Mouse (Mus musculus) forebrain, embryonic 12.5 days (tissue): ENCODE measurements at regions not wholly inside any gene's neighbourhood (a gene's known extent, or its start where the extent isn't known, plus 50 kb on each side); places are given as distances from the start of the nearest gene placed in this dataset.

Experiments
- ATAC-seq: fragments of 200-750 bp; cut with Nextera tagmentation; 2 replicates; pipeline ENCODE4 v1.8.0; 2017; ENCODE audit warnings: moderate TSS enrichment; ENCODE audit not compliant: low FRiP score
- H3K27ac ChIP-seq: fragments of 300-500 bp; sonication (generic); 2 replicates; pipeline ENCODE4 v1.5.1; 2016; ENCODE audit warnings: mild to moderate bottlenecking
- H3K27me3 ChIP-seq: fragments of 300-500 bp; sonication (generic); 2 replicates; pipeline ENCODE4 v1.6.1; 2016; ENCODE audit warnings: mild to moderate bottlenecking
- H3K36me3 ChIP-seq: fragments of 300-500 bp; sonication (generic); replicated peaks from 2 replicates; pipeline ENCODE4 v1.6.1; 2016; ENCODE audit warnings: mild to moderate bottlenecking
- H3K4me1 ChIP-seq: fragments of 300-500 bp; sonication (generic); 2 replicates; pipeline ENCODE4 v1.6.1; 2016
- H3K4me2 ChIP-seq: fragments of 300-500 bp; sonication (generic); 2 replicates; pipeline ENCODE4 v1.6.1; 2016; ENCODE audit warnings: mild to moderate bottlenecking, moderate library complexity
- H3K4me3 ChIP-seq: fragments of 300-500 bp; sonication (generic); replicated peaks from 2 replicates; pipeline ENCODE4 v1.5.1; 2016; ENCODE audit warnings: mild to moderate bottlenecking
- H3K9ac ChIP-seq: fragments of 300-500 bp; sonication (generic); 2 replicates; pipeline ENCODE4 v1.6.1; 2016; ENCODE audit warnings: mild to moderate bottlenecking
- H3K9me3 ChIP-seq: fragments of 300-500 bp; sonication (generic); 2 replicates; pipeline ENCODE4 v1.6.1; 2016
- WGBS: fragments of 180-500 bp; shearing (Covaris S2); methylation state at CpG from one replicate; pipeline ENCODE4 v1.1.7; 2016; 5-methylcytosine and 5-hydroxymethylcytosine counted together

- ATAC-seq = peak; percentile 20; the same call in 1 of the 2 replicates
- no peak overlapping the region for H3K4me2 ChIP-seq
- no peaks in the 10 kb centered on the region for H3K36me3 ChIP-seq
- no peaks in the 10 kb centered on the region for H3K4me1 ChIP-seq
- 70% methylated on average over 10 of the region's 10 CpGs for WGBS
- H3K4me3 ChIP-seq = no peak overlapping the region
- H3K9ac ChIP-seq = no peak overlapping the region
- H3K27me3 ChIP-seq = no peaks in the 10 kb centered on the region; the same call in 1 of the 2 replicates
- H3K27ac ChIP-seq = no peak overlapping the region
- no peaks in the 10 kb centered on the region for H3K9me3 ChIP-seq
Observed at GRCm38 (mm10) chr2:159053534-159053933, 258.9 kb downstream of the Dhx35 start.

- Histone ChIP-seq H3K4me1 (no peaks in the 10 kb centered on the region), H3K9ac (no peak overlapping the region), H3K36me3 (no peaks in the 10 kb centered on the region), H3K27me3 (no peaks in the 10 kb centered on the region; the same call in 1 of the 2 replicates), H3K4me3 (no peak overlapping the region), H3K9me3 (no peaks in the 10 kb centered on the region), H3K27ac (no peak overlapping the region), H3K4me2 (no peak overlapping the region)
- 69% methylated on average over 4 of the region's 4 CpGs for WGBS
- ATAC-seq = peak; percentile 63; the same call in 1 of the 2 replicates
Observed at GRCm38 (mm10) chr2:159053936-159054335, 259.3 kb downstream of the Dhx35 start.

GRCm38 (mm10) chr2:159054451-159054850, 259.8 kb downstream of the Dhx35 start:
- no peak overlapping the region for H3K4me2 ChIP-seq
- no peaks in the 10 kb centered on the region for H3K9me3 ChIP-seq
- WGBS = 90% methylated on average over 3 of the region's 3 CpGs
- no peak overlapping the region for H3K4me3 ChIP-seq
- no peaks in the 10 kb centered on the region for H3K36me3 ChIP-seq
- no peaks in the 10 kb centered on the region for H3K4me1 ChIP-seq
- no peak for ATAC-seq
- no peak overlapping the region for H3K9ac ChIP-seq
- no peak overlapping the region for H3K27ac ChIP-seq
- no peaks in the 10 kb centered on the region; the same call in 1 of the 2 replicates for H3K27me3 ChIP-seq

GRCm38 (mm10) chr2:159055780-159056179, 261.2 kb downstream of the Dhx35 start:
- no peaks in the 10 kb centered on the region for H3K4me1 ChIP-seq
- no peak overlapping the region for H3K9ac ChIP-seq
- no peak overlapping the region for H3K4me3 ChIP-seq
- H3K4me2 ChIP-seq = no peak overlapping the region
- 55% methylated on average over 6 of the region's 6 CpGs for WGBS
- H3K9me3 ChIP-seq = no peaks in the 10 kb centered on the region
- no peak for ATAC-seq
- no peaks in the 10 kb centered on the region; the same call in 1 of the 2 replicates for H3K27me3 ChIP-seq
- no peak overlapping the region for H3K27ac ChIP-seq
- no peaks in the 10 kb centered on the region for H3K36me3 ChIP-seq

GRCm38 (mm10) chr2:159056960-159057359, 262.4 kb downstream of the Dhx35 start:
- Histone ChIP-seq H3K4me1 (no peaks in the 10 kb centered on the region), H3K27me3 (no peaks in the 10 kb centered on the region; the same call in 1 of the 2 replicates), H3K27ac (no peak overlapping the region), H3K4me3 (no peak overlapping the region), H3K9ac (no peak overlapping the region), H3K9me3 (no peaks in the 10 kb centered on the region), H3K36me3 (no peaks in the 10 kb centered on the region), H3K4me2 (no peak overlapping the region)
- no peak for ATAC-seq
- WGBS = 89% methylated on average over 3 of the region's 3 CpGs

- Histone ChIP-seq H3K9me3 (no peaks in the 10 kb centered on the region), H3K27me3 (no peaks in the 10 kb centered on the region; the same call in 1 of the 2 replicates), H3K4me1 (no peaks in the 10 kb centered on the region), H3K4me2 (no peak overlapping the region), H3K4me3 (no peak overlapping the region), H3K9ac (no peak overlapping the region), H3K27ac (no peak overlapping the region), H3K36me3 (no peaks in the 10 kb centered on the region)
- 84% methylated on average over 5 of the region's 5 CpGs for WGBS
- no peak for ATAC-seq
Observed at GRCm38 (mm10) chr2:159057506-159057905, 262.9 kb downstream of the Dhx35 start.

GRCm38 (mm10) chr2:159062266-159062665, 267.7 kb downstream of the Dhx35 start:
- Histone ChIP-seq H3K9ac (no peak overlapping the region), H3K4me2 (no peak overlapping the region)

GRCm38 (mm10) chr2:159062666-159063065, 268.1 kb downstream of the Dhx35 start:
- no peak for ATAC-seq
- 86% methylated on average over 2 of the region's 2 CpGs for WGBS
- H3K36me3 ChIP-seq = no peaks in the 10 kb centered on the region

More at GRCm38 (mm10) chr2:159062266-159062665, 267.7 kb downstream of the Dhx35 start:
- Histone ChIP-seq H3K4me3 (no peak overlapping the region), H3K27me3 (peaks cover 5% of the 10 kb centered on the region; the same call in 1 of the 2 replicates), H3K27ac (no peak overlapping the region), H3K36me3 (no peaks in the 10 kb centered on the region), H3K4me1 (no peaks in the 10 kb centered on the region), H3K9me3 (no peaks in the 10 kb centered on the region)
- no peak for ATAC-seq
- WGBS = 81% methylated on average over 2 of the region's 2 CpGs

GRCm38 (mm10) chr2:159064403-159064970, 269.9 kb downstream of the Dhx35 start:
- ATAC-seq = no peak
- no peak overlapping the region for H3K27ac ChIP-seq
- H3K4me2 ChIP-seq = no peak overlapping the region
- no peak overlapping the region for H3K4me3 ChIP-seq
- 0 out of 2 replicates have a peak, but pooled peaks cover 4% of the 10 kb centered on the region for H3K4me1 ChIP-seq
- no peaks in the 10 kb centered on the region for H3K36me3 ChIP-seq
- peaks cover 5% of the 10 kb centered on the region; the same call in 1 of the 2 replicates for H3K27me3 ChIP-seq
- H3K9ac ChIP-seq = no peak overlapping the region
- 80% methylated on average over 9 of the region's 9 CpGs for WGBS
- H3K9me3 ChIP-seq = no peaks in the 10 kb centered on the region

More at GRCm38 (mm10) chr2:159062666-159063065, 268.1 kb downstream of the Dhx35 start:
- H3K27me3 ChIP-seq = peaks cover 5% of the 10 kb centered on the region; the same call in 1 of the 2 replicates
- no peak overlapping the region for H3K27ac ChIP-seq
- H3K9me3 ChIP-seq = no peaks in the 10 kb centered on the region
- H3K9ac ChIP-seq = no peak overlapping the region
- H3K4me2 ChIP-seq = no peak overlapping the region
- no peaks in the 10 kb centered on the region for H3K4me1 ChIP-seq
- H3K4me3 ChIP-seq = no peak overlapping the region

GRCm38 (mm10) chr2:159067506-159067905, 272.9 kb downstream of the Dhx35 start:
- 0 out of 2 replicates have a peak, but pooled peaks cover 4% of the 10 kb centered on the region for H3K4me1 ChIP-seq
- peaks cover 5% of the 10 kb centered on the region; the same call in 1 of the 2 replicates for H3K27me3 ChIP-seq
- H3K36me3 ChIP-seq = no peaks in the 10 kb centered on the region
- no peak overlapping the region for H3K9ac ChIP-seq
- WGBS = 55% methylated on average over 7 of the region's 7 CpGs
- no peak overlapping the region for H3K4me3 ChIP-seq
- no peaks in the 10 kb centered on the region for H3K9me3 ChIP-seq
- H3K27ac ChIP-seq = no peak overlapping the region
- no peak overlapping the region for H3K4me2 ChIP-seq
- ATAC-seq = no peak

GRCm38 (mm10) chr2:159068303-159069020, 273.9 kb downstream of the Dhx35 start:
- Histone ChIP-seq H3K4me2 (no peak overlapping the region), H3K27me3 (peaks cover 5% of the 10 kb centered on the region; the same call in 1 of the 2 replicates), H3K9me3 (no peaks in the 10 kb centered on the region), H3K27ac (no peak overlapping the region), H3K4me1 (0 out of 2 replicates have a peak, but pooled peaks cover 4% of the 10 kb centered on the region), H3K4me3 (no peak overlapping the region), H3K36me3 (no peaks in the 10 kb centered on the region), H3K9ac (no peak overlapping the region)
- WGBS = 54% methylated on average over 7 of the region's 7 CpGs
- ATAC-seq = no peak

- H3K4me1 ChIP-seq = 0 out of 2 replicates have a peak, but pooled peaks cover 4% of the 10 kb centered on the region
- no peak for ATAC-seq
- H3K9ac ChIP-seq = no peak overlapping the region
- no peak overlapping the region for H3K27ac ChIP-seq
- H3K9me3 ChIP-seq = no peaks in the 10 kb centered on the region
- no peaks in the 10 kb centered on the region for H3K36me3 ChIP-seq
- no peak overlapping the region for H3K4me3 ChIP-seq
- H3K4me2 ChIP-seq = no peak overlapping the region
- H3K27me3 ChIP-seq = peaks cover 5% of the 10 kb centered on the region; the same call in 1 of the 2 replicates
- 13% methylated on average over 6 of the region's 6 CpGs for WGBS
Observed at GRCm38 (mm10) chr2:159069180-159069579, 274.6 kb downstream of the Dhx35 start.
